Mouse (Mus musculus) heart, adult 11 months (tissue): ENCODE measurements around the gene Slc46a2.

Experiments used
- DNase-seq: peaks from one replicate; pipeline ENCODE4 v3.0.0; 2022

Gene Slc46a2

DNA sequence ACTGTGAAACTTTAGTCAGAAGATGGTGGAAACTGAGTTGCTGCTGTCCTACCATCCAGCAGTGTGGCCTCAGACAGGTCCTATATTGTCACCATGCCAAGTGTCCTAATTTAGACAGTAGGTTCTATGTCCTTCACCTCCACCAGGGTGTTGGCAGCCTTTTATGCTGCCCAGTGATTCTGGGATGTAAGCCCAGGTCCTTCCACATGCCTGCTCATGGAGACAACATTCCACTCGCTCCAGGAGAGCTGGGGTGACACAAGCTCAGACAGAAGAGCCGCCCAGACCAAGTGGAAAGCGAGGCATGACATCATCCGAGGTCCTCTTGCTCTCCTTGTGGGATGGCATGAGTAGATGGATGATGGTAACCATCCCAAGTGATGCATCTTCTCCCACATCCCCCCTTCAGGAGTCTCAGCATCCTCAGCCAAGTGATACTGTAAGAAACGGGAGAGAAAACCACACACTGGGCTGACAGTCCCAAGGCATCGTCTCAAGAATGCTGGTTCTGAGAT, 24.7 kb downstream of the Slc46a2 start:
- peak; percentile 97 for DNase-seq

GRCm38 (mm10) chr4:59888014-59888413, 26.8 kb downstream of the Slc46a2 start:
- no peak for DNase-seq

DNA sequence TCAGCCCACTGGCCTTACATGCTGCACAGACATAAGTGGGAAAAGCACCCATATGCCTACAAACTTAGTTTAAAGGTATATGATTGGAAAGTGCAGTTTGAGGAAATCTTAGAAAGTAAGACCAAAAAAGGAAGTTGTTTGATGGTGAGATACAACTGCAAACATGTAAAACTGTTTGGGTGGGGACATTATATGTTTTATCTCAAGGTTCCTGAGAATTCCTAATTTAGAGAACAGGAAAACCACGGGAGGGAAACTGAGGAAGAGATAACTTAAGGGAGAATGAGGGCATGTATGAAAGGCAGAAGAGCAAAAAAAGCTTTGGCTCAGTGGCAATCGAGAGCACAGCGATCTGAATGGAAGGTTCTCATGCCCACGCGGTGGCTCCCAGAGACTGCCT, 27.8 kb downstream of the Slc46a2 start:
- no peak for DNase-seq

GRCm38 (mm10) chr4:59886281-59886680, 28.6 kb downstream of the Slc46a2 start:
- DNase-seq: no peak

DNA sequence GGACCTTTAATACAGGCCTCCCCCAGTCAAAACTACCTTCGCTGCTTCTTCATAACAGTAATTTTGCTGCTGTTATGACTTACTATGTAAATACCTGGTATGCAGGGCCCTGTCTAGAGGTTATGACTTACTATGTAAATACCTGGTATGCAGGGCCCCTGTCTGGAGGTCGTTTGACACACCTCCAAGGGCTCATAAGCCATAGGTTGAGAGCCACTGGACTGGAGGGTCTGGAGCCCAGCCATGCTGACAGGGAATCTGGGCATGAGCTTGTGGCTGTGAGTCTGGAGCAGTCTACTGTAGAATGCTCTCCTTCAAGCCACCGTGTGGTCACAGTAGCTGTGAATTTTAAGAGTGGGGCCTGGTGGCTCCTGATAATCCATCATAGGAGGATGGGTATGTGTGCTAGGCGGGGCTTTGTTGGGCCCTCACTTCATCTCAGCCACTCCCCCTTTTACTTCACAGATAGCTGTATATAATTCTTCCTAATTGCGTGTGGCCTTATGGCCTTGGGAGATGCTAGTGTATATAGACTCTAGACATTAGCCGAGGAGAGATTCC, 30.6 kb downstream of the Slc46a2 start:
- peak; percentile 85 for DNase-seq

- DNase-seq: no peak
Measured at GRCm38 (mm10) chr4:59881210-59881609, 33.6 kb downstream of the Slc46a2 start.

- no peak for DNase-seq
Measured at GRCm38 (mm10) chr4:59880725-59881124, 34.1 kb downstream of the Slc46a2 start.

- peak; percentile 87 for DNase-seq
Measured at GRCm38 (mm10) chr4:59879444-59879843, 35.4 kb downstream of the Slc46a2 start.

DNA sequence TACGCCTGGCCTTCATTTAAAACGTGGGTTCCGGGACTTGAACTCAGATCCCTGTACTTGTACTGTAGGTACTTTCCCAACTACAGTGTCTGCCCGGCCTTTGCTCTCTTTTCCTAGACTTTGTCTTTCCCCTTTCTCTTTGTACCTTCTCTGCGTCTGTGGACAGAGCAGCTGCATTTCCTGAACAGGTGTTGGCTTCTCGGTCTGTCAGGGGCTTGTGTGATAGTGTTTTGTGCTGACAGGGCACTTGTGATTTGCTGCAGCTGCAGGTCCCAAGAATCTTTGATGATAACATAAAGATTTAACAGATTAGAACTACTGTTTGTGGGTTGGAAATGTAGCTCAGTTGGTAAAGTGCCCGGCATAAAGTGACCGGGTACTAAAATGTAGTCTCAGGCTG, 36.3 kb downstream of the Slc46a2 start:
- DNase-seq: no peak

DNA sequence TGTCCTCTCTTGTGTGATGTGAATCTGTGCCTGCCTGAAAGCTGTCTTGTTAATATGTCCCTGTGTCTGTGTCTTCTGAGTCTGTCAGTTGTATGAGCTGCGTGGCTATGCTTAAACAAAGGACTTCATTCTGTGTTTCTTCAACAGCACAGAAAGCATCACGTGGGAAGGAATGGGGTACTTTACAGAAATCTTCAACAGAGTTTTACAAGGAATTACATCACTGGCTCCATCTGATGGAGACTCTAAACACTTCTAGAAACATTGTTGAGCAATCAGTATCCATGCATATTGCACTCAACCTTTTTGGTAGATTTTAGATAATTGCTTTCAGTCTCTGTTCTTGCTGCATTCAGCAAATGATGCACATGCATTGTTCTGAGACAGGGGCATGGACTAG, 37.8 kb downstream of the Slc46a2 start:
- no peak for DNase-seq

DNA sequence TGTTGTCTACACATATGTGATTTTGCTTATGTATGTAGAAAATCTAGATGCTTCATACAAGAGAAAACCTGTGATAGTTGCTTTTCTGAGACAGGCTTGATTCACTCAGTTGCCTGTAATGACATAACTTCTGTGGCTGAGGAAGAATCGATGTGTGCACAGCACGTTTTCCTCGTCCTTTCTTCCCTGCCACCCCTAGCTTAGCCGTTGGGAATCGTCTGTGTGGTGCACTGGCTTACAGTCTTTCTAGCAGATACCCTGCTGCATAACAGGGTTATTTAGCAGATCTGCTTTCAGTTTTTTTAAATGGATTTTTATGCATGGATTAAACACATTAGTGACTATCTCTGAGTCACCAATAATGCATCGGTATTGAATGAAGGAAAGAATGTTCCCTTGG, 38.3 kb downstream of the Slc46a2 start:
- no peak for DNase-seq

DNA sequence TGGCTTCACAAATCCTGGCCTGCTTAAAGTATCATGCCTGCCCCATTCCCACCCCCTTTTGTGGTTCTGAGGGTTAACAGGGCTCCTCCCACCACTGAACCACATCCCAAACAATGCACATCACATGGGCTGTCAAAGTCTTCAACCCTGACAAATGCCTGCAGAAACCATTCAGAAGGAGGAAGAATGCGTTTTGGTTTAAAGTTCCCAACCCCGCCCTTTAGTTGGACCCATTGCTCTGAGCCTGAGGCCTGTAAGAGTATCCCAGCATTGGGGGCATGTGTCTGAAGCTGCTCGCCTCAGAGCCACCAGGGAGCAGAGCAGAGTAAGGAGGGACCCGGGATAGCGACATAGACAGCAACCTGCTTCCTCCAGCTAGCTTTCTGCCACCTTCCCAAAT, 41.0 kb downstream of the Slc46a2 start:
- DNase-seq: peak; percentile 83

DNA sequence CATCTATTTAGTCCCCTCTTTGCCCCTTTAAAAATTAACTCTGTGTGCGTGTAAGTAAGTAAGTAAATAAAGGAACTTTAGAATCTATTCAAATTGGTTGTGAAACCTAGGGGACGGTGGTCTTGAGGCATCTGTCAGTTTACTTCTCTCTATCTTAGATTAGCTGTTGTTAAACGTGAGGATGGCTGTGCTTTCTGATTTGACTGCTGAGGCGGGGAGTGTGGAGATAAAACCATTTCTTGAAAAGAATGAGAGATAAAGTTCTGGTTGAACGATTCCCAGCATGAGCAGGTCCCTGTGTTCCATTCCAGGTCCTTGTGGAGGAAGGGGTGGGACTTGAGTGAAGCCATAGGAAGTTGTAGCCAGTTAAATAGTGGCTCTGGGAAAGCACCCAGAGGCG, 41.6 kb downstream of the Slc46a2 start:
- no peak for DNase-seq

DNA sequence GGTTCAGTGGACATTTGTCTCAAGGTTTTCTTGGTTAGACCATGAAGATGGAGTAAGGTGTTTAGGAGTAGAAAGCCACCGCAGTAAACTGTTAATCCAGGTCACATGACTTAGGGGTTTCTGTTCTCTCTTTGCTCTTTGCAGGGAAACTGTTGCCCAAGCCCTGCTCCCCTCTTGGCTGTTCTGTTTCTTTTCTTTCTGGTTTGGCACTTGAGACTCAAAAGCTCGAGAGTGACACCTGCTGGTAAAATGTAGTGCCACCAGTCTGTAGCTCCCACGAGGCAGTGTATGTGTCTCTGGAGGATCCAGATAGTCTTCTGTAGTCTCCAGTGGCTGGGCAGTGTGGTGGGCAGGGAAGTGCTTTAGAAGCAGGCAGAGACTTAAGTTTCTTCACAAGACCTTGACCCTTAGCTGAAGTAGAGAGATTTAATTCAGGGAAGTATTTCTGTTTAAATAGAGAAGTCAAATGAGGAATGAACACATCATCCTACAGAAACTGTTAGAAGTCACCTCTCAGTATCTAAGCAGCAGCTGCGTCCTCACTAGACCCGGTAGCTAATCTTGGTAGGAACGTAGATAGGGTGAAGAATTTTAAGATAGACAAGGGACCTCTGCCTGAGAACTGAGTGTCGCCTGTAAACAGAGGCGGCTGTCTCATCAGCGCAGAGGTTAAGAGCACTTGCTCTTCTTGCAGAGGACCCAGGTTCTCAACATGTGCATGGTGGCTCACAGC, 43.8 kb downstream of the Slc46a2 start:
- DNase-seq: peak; percentile 97

GRCm38 (mm10) chr4:59870433-59870832, 44.4 kb downstream of the Slc46a2 start:
- peak; percentile 80 for DNase-seq

DNA sequence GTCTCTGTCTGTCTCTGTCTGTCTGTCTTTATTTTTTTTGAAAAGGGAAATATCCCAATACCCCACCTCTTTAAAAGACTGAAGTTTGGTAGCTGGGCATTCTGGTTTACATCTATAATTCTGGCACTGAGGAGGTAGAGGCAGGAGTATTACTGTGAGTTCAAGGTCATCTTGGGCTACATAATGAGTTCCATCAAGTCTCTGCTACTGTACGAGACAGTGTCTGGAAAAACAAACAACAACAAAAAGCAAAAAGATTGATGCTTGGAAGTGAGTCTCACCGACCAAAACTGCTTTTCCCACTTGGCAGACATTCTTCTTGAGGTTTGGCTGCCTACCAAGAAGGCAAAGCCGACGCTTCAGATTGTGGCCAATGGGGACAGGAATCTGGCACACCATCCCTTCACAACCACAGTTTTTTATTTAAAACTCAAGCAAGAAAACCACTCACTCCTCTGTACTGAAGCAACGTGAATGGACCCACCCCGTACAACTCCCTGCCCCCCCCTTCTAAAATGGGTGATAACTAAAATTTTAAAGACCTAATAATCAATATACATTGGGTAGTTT, 45.3 kb downstream of the Slc46a2 start:
- DNase-seq: peak; percentile 87

- DNase-seq: no peak
Measured at GRCm38 (mm10) chr4:59868086-59868485, 46.8 kb downstream of the Slc46a2 start.

DNA sequence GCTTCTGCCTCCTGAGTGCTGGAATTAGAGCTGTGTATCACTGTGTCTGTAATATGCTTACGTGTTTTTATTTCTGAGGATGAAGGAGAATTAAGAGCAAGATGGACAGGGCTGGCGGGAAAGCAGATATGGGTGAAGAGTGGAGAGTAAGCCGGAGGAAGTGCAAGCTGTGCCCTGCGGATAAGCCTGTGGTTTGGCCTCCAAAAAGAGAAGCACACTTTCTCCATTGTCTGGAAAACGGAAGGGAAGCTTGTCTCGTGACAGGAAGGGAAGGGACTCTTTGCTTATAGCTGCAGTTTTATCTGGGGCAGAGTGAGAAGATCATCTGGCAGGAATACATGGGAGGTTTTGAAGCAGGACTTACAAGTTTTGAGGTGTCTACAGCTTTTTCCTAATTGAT, 51.0 kb downstream of the Slc46a2 start:
- DNase-seq: peak; percentile 97

DNA sequence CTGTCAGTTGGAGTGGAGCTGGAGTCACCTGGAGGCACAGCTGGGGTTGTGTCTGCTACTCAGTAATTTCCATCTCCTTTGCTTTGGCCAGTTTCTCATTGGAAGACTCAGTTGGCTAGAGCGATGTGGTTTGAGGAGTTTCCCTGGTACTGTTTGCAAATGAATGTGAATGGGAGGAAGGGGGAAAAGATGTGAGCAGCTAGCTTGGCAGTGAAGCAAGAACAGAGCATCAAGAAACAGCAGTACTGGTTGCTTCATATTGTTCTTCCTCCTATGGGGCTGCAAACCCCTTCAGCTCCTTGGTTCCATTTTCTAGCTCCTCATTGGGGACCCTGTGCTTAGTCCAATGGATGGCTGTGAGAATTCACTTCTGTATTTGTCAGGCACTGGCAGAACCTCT, 52.5 kb downstream of the Slc46a2 start:
- DNase-seq: no peak

DNA sequence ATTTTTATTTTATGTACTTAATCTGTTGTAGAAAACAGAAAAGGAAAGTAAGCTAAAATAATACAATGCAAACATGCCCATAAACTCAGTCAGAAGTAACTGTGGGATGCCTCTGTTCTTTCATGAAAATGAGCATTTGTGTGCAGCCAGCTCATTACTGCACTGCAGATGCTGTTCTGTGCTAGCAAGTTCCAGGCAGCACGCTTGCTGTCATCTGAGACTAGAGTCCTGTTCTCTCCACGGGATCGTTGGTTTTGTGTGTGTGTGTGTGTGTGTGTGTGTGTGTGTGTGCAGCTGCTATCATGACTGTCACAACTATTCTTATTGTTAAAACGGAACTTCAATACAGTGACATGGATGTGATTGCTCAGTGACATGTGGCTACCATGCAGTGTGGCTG, 53.0 kb downstream of the Slc46a2 start:
- DNase-seq: no peak

GRCm38 (mm10) chr4:59860431-59860830, 54.4 kb downstream of the Slc46a2 start:
- no peak for DNase-seq

GRCm38 (mm10) chr4:59859693-59860425, 55.0 kb downstream of the Slc46a2 start:
- DNase-seq: peak; percentile 87
